Mouse (Mus musculus) thymus, postnatal 10 days (tissue): ENCODE data around the gene Nsun7.

Experiments used
- DNase-seq, 2 experiments: peaks; one replicate each; pipeline ENCODE4 v3.0.0; 2021; ENCODE audit warnings: low spot score in 2 of 2

Nsun7 gene

DNA sequence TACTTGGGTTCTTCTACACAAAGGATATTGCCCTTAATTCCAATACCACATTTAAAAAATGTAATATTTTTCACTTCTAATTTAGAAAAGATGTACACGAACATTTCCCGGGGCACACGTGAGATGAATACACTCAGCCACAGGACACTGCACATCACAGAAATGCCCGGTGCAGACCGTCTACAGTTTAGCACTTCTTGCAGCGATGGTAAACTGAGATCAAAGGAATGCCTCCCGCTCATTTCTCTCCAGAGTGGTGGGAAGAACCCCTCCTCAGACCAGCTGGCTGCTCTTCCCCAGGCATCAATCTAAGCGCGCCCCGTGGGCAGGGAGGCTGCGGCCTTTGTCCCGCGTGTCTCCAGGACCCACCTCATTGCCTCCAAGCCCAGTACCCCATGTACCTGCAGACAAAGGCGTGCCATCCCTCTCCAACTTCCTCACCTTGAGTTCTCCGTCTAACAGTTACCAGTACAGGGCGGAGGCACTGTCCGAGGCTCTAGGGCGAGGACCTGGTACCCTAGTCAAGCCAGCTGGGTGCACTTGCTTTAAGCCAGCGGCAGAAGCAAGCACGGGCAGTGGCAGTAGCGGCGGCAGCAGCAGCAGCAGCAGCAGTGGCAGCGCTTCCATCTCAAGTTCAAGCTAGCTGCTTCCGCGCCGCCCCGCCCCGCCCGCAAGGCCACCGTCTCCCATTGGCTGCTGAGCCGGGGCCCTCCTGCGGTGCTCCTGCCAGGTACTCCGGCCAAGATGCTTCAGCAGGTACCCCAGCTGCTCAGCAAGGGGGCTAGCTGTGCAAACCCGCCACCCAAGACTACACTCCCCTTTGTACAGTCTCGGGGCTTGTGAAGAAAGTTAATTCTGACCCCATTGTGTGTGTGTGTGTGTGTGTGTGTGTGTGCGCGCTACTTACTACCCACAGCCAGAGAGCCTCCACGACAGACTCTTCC, 77.6 kb downstream of the Nsun7 start:
- DNase-seq = peak; percentile 12 to 36

DNA sequence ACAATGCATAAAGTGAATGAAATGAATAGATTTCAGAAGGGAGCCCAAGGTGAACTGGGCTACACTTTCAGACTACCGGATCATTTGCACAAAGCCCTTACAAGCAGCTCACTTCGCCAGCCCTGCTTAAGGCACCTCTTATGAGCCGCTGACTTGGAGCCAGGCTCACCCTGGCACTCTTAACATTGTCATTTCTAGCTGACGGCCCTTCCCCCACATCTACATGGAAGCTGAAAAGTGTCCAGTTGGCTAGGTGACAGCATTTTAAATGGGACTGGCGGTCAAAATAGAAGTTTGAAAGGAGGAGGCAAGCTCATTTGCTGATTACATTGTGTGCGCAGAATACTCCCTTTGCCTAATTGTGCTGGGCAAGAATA, 78.3 kb downstream of the Nsun7 start:
- no peak for DNase-seq

DNA sequence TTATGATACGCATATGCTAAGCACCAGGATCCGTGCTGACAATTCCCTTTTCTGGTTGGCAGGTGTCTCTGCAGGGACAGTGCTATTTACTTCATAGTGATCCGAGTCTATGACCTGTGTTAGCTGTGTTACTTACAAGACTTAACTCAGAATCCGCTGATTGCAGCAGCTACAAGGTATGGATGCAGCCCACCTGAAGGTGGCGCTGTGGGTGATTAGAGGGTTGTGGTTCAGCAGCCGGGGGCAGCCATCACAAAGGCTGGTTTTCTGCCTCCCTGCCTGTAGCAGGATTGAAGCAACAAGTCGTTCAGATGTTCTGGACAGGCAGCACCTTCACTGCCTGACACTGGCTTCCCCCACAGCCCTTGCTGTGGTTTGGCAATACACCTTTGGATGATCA, 78.9 kb downstream of the Nsun7 start:
- DNase-seq = peak in 1 of 2 experiments; percentile 45

DNA sequence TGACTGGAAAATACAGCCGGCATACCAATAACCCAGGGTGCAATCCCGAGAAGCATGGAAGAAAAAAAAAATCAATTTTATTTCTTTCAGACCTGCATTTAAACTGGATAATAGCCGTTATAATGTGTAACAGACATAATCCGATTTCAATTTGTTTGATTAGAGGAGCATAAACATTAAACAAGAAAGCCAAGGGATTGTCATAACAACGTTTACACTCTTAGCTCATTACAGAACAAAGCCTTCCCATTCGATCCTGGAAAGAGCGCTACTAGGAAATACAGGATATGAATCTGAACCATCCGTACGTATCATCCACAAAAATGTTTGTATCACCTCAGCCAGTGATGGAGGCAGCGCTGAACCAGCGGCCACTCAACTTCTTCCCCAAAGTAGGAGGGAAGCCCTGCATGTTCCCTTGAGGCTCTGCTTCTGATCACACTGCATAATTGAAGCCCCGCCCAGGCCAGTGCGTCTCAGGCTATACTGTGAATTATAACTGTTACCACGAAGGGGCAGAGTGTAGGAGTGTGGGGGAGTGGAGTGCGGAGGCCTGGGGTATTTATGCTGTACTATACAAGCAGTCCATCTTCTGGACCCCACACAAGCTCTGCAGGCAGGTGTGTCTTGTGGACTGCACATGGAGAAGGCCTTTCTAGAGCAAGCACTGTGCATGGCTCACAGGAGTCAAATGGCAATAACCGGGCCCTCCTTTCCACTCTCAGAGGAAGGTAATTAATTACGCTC, 80.8 kb downstream of the Nsun7 start:
- DNase-seq = no peak

DNA sequence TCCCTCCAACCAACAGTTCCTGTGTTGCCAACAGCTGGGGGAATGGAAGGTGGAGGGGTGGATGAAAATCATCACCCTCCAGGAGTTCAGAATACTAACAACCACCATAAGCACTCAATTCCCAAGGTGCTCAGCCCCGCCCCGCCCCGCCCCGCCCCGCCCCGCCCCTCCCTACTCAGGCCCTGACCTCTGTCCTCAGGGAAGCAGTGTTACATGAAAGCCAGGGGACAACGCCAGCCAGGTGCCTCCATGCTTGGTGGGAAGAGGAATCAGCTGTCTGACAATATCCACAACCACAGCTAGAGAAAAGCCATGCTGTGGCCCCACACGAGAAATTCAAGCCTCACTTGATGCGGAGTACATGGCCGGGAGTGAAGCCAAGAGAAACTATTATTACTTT, 82.2 kb downstream of the Nsun7 start:
- no peak for DNase-seq

DNA sequence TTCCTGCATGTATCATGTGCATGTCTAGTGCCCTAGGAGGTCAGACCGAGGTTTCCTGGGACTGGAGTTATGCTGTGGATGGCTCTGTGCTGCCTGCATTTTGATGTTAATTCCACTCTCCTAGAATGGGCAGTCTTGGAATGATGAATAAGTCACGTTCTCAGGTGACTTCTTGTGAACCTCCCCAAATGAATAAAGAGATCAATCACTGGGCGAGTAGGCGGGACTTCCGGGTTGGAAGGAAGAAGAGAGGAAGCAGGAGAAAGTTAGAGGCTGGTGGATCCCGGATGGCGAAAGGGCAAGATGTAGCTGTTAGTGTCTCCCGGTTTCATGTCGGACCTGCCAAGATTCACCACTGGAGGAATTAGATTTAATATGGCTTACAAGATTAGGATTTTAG, 82.6 kb downstream of the Nsun7 start:
- DNase-seq = no peak

DNA sequence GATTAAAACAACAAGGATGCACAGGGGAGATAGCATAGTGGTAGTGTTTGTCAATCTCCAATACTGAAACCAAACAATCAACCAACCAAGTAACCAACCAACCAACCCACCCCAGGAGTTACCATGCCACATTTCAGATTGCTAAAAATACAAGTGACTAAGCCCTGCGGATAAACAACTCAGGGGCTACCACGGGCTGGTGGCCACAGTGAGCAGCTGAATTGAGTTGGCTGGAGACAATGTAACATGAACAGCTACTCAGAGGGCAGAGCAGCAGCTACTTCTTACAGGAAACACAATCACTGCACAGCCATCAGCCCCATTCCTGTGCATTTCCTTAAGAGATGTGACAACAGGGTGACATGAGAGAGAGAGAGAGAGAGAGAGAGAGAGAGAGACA, 84.5 kb downstream of the Nsun7 start:
- DNase-seq = no peak

DNA sequence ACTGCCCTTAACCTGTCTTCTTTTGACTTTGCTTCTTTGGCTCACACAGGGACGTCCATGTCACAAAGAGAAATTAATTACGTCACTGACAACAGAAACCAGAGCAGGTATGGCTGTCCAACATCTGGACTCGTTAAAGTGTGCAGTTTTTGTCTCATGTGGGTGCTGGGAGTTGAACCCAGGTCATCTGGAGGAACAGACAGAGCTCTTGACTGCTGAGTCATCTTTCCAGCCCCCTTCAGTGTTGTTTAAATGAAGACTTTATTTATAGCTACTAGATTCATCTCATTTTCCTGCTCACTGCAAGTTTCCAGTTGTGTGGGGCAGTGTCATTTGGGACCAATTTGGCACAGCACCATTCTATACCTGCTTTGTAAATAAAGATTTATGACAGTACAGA, 85.4 kb downstream of the Nsun7 start:
- no peak for DNase-seq

DNA sequence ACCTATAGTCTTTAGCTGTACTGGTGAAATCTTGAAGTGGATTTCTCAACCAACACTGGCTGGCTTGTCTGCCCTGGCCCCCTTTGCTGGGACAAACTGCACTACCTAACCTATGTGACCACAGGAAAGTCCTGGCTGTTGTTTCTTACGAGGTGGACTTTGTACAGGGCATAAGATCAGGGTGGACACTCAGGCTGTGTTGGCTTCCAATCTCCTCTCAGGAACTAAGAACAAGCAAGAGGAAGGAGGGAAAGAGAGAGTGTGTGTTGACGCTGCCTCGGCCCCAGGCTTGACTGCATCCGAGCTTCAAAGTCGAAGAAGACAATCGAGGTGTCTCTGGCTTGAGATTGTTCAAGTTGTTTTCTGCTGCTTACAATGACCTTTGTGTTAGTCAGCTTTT, 87.1 kb downstream of the Nsun7 start:
- no peak for DNase-seq
